In the genomic region with DNA sequence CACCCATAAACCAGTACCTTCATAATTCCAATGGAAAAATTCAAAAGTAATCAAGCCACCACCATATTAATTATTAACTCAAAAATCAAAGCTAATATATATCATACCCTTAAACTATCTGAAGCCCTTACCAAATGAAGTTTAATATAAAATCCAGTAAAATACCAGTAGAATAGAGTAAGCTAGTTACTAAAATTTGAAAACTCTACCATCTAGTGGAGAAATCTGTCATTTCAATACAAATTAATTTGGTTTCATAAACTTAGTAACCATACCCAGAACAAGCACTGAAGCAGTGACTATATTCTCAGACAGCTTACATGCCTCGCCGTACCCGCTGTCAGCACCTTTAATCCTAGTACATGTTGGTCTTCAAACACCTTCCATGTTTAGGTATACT, we compare ENCODE assay signal across 22 mouse cellular contexts. TPM values are rescaled to one million over a fixed set of nuclear protein-coding genes. Genes with fewer than 3 reads are reported as not detected.
A peak's percentile ranks its signal among the peaks of the same experiment; 100 is the strongest.
DNase-seq lines count a peak whose midpoint lies in the region; ATAC-seq and TF ChIP-seq lines count a peak whose summit lies in the region.
"Had no signal": no experiment of that assay in that cellular context is flagged by ENCODE, and none has a peak within 500 bp of the region (broad histone marks: within the 10 kb centered on the region; RNA-seq: fewer than 3 reads in every experiment).

No protein-coding gene starts in this region.

- H3K79me2 ChIP-seq in MEL (ENCODE audit: control insufficient read depth, insufficient read depth, low read length, poor library complexity): no peaks in the 10 kb centered on the region

- H3K4me3 ChIP-seq in layer of hippocampus, adult 2 months: no peak overlapping the region
- no peak overlapping the region for H3K4me3 ChIP-seq in MEL (ENCODE audit: control insufficient read depth in 1 of 2, insufficient read depth in 1 of 2, low read depth in 2 of 2, low read length in 2 of 2)
- H3K4me3 ChIP-seq: embryonic facial prominence, embryonic 12.5 days; erythroblast, embryonic 14.5 days; hindbrain, embryonic 13.5 days; limb, embryonic 13.5 days; liver, embryonic 12.5 days had no signal

- H3K27me3 ChIP-seq in MEL (ENCODE audit: control insufficient read depth in 1 of 2, insufficient read depth in 2 of 2, low read length in 2 of 2): no peaks in the 10 kb centered on the region
- H3K27me3 ChIP-seq: embryonic facial prominence, embryonic 12.5 days; hindbrain, embryonic 13.5 days; limb, embryonic 13.5 days; liver, embryonic 12.5 days had no signal

- peaks cover 0 to 5% of the 10 kb centered on the region in 2 experiments; a peak in 2 of 4 replicates for H3K36me3 ChIP-seq in MEL (ENCODE audit: control insufficient read depth in 1 of 2, insufficient read depth in 2 of 2, low read length in 2 of 2)

- peak; percentile 74 for TF ChIP-seq CTCF in layer of hippocampus, adult 2 months (conservative IDR thresholded peaks at IDR 0.05)
- peak in 1 of 3 experiments; percentile 39; a peak in 2 of 6 replicates for TF ChIP-seq CTCF in MEL (IDR thresholded peaks at IDR 0.05 in 2 of 3, conservative IDR thresholded peaks at IDR 0.05 in 1 of 3; ENCODE audit: control insufficient read depth in 1 of 3, insufficient read depth in 1 of 3, low read depth in 2 of 3, low read length in 3 of 3, poor library complexity in 1 of 3, severe bottlenecking in 1 of 3)

- no peaks in the 10 kb centered on the region for H3K9me3 ChIP-seq in MEL (replicated peaks; ENCODE audit: insufficient read depth, low read length)
- H3K9me3 ChIP-seq: embryonic facial prominence, embryonic 12.5 days; hindbrain, embryonic 13.5 days; limb, embryonic 13.5 days; liver, embryonic 12.5 days had no signal

- no peak for TF ChIP-seq POLR2A in MEL (IDR thresholded peaks at IDR 0.05; ENCODE audit: control insufficient read depth in 1 of 2, insufficient read depth in 1 of 2, low read depth in 1 of 2, low read length in 2 of 2, poor library complexity in 1 of 2)

- no peak for DNase-seq in frontal cortex, postnatal 10 days (ENCODE audit: low spot score in 2 of 2)
- no peak for DNase-seq in layer of hippocampus, adult 2 months (ENCODE audit: low spot score in 2 of 2)
- DNase-seq in layer of hippocampus, postnatal 36 days: no peak
- DNase-seq in 3T3-L1 (ENCODE audit: low read depth, low spot score) (peak; percentile 51), MEL (ENCODE audit: low read depth, low spot score) (no peak), MN1 (ENCODE audit: low spot score) (no peak)
- no peak for DNase-seq in urinary bladder, postnatal 25 days (ENCODE audit: low spot score)
- DNase-seq: adrenal gland, adult 2 months; cerebellum, adult 11-12 months; cerebellum, postnatal 14 days; kidney, adult 2 months; kidney, postnatal 14 days; lung, adult 18-20 months; lung, postnatal 14 days; thymus, adult 2 months had no signal

- H3K27ac ChIP-seq in layer of hippocampus, adult 2 months: no peak overlapping the region
- no peak overlapping the region for H3K27ac ChIP-seq in MEL (ENCODE audit: control insufficient read depth, low read depth, low read length)
- H3K27ac ChIP-seq: embryonic facial prominence, embryonic 12.5 days; hindbrain, embryonic 13.5 days; limb, embryonic 13.5 days; liver, embryonic 12.5 days; stomach, postnatal 0 days had no signal

- TF ChIP-seq EP300 in MEL (IDR thresholded peaks at IDR 0.05; ENCODE audit: low read depth in 1 of 2, low read length in 2 of 2): no peak

- peak; percentile 58 for TF ChIP-seq RAD21 in MEL (IDR thresholded peaks at IDR 0.05; ENCODE audit: low read depth, low read length)

- no peak overlapping the region for H3K9ac ChIP-seq in MEL (ENCODE audit: control insufficient read depth, low read depth, low read length, poor library complexity, severe bottlenecking)
- H3K9ac ChIP-seq: embryonic facial prominence, embryonic 12.5 days; hindbrain, embryonic 13.5 days; limb, embryonic 13.5 days; liver, embryonic 12.5 days had no signal

- no peaks in the 10 kb centered on the region for H3K4me1 ChIP-seq in MEL (ENCODE audit: control insufficient read depth in 1 of 2, insufficient read depth in 2 of 2, low read length in 2 of 2)
- H3K4me1 ChIP-seq: hindbrain, embryonic 13.5 days; liver, embryonic 12.5 days had no signal

- 0 out of 2 replicates have a peak, but pooled peaks have one; percentile 45 for ATAC-seq in frontal cortex, adult (ENCODE audit: low TSS enrichment)
- ATAC-seq: liver, embryonic 12.5 days had no signal

TF ChIP-seq in MEL, 35 proteins besides CTCF, POLR2A, EP300 and RAD21:
- TF ChIP-seq E2F4 (IDR thresholded peaks at IDR 0.05; ENCODE audit: borderline replicate concordance, low read depth, low read length) (no peak), MYB (IDR thresholded peaks at IDR 0.05; ENCODE audit: low read depth, low read length) (no peak), SMC3 (IDR thresholded peaks at IDR 0.05; ENCODE audit: low read depth, low read length) (peak; percentile 34), TBP (IDR thresholded peaks at IDR 0.05; ENCODE audit: low read depth, low read length) (no peak), TCF12 (IDR thresholded peaks at IDR 0.05; ENCODE audit: low read depth, low read length) (no peak)
TF ChIP-seq in MEL: peak in this region for 1.

RNA-seq across cellular contexts. Expression of a gene that starts 18.5 kb away (rescaled TPM):
- 10 to 100 TPM; 26.4 to 28.8 TPM for total RNA-seq in layer of hippocampus, adult 2 months (2021)
- 10 to 100 TPM; 24.8 to 27.8 TPM for total RNA-seq in layer of hippocampus, postnatal 36 days (2021)
- 4.3 and 7.2 TPM in 2 replicates for total RNA-seq in MEL (2012; rRNA removed)
- polyA plus RNA-seq in MEL (2012; ENCODE audit: insufficient read depth in 1 of 2, insufficient read length in 2 of 2, low read depth in 1 of 2, low replicate concordance in 2 of 2, missing spikeins in 1 of 2): 1 to 10 TPM in 1 of 2 experiments, not detected in 1; 8.8 TPM
